Mouse (Mus musculus): ENCODE results near the gene Ovol2.
"Not testable (repeated sequence)": the region's sequence is repeated elsewhere in the genome, so short reads cannot be mapped to it uniquely, and the experiment has no call there.

Ovol2 gene

DNA sequence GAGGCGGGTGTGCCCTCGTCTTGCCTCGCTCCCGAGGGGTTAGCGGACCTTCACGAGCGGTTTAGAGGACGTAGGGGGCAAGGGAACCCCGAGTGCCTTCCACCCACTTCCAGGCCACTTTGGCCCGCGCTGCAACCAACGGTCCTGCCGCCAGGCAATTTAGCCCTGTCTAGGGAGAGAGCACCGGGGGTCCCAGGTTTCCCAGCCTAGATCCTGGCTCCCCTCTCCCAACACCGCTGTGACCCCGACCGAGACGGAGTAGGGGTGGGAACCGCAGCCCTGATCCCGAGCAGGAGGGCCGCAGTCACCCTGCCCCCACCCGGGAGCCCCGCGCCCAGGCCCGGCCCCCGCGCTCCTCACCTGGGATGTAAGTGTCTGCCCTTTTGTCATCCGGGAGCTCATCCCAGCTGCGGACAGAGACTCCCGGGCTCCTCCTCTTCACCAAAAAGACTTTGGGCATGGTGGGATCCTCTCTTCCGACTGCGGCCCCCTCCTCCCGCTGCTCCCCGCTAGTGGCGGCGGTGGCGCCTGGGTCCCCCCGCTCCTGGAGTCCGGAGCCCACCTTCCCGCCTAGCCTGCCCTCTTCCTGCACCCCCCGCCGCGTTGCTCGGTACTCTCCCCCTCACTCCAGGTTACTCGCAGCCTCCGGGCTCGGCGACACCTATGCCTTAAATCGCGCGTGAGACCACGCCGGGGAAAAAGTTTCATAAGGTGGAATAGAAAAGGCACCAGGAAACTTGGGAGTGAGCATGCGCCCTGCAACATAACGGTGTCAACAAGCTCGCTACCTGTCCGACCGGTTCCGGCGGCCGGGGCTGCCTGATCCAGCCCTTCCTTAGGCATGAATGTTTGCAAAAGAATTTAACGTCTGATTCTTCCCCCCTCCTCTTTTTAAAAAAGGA is at the start of gene Ovol2:
Ovol2 (minus strand) TSS at position 746 of the 902 bp plus-strand sequence.
- peak; percentile 77 for DNase-seq

DNA sequence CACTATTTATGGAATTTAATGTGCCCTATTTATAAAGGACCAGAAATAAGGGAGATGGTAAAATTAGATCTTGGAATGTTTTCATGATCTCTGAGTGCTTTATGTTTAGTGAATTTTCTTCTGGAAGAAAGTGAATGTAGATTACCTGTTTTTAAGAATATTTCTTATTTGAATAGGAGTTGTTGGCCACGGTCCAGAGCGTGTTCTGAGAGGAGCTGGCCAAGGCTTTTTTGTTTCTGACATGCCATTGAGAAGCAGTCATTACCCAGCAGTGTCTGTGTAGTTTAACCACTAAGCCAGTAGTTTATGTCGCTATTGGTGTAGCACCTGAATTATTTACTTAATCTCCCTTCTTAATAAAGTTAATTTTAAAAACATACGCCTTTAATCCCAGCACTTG is 49.8 kb upstream of the Ovol2 start:
- DNase-seq: no peak

DNA sequence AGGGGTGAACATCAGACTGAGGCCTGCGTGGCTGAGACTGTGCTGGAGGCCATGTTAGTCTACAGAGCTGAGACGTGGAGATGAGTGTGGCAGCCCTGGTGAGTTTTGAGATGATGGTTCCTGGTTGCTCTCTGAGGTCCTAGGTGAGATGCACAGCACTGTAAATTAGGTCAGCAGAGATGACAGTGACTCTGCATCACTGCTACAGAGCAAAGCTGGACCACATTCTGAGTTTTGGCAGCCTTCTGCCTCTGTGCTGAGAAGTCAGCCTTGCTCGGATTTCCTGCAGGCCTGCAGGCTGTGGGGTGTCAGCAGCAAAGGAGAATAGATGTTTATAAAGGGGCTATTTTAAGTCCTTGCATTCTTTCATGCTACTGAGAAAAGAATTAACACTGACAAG is 49.3 kb upstream of the Ovol2 start:
- DNase-seq: no peak

DNA sequence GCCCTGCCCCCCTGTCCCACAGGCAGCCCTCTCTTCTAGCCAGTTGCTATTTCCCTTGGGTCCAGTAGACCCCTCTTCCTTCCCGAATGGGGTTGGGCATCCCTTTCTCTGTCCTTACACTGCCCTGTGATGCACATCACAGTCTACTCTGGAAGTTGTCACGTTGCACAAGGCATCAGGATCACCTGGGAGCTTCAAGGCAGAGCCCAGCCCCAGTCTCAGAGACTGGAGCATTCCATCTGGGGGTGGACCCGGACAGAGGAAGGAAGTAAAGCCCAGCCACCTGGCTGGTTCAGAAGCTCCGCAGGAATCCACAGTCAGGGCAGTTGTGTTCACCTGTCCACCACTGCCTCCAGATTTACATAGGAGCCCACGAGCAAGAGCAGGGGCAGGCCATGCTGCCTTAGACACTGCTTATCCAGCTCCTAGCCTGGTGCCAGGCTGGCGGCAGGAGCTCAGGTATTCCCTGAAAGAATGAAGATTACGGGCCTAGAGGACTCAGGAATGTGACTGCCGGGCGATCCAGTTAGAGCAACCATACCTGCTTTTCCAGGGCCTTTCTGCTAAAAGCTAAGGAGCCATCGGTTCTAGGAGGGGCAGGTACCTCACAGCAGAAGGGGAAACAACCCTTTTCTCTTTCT is 43.2 kb upstream of the Ovol2 start:
- DNase-seq: no peak

DNA sequence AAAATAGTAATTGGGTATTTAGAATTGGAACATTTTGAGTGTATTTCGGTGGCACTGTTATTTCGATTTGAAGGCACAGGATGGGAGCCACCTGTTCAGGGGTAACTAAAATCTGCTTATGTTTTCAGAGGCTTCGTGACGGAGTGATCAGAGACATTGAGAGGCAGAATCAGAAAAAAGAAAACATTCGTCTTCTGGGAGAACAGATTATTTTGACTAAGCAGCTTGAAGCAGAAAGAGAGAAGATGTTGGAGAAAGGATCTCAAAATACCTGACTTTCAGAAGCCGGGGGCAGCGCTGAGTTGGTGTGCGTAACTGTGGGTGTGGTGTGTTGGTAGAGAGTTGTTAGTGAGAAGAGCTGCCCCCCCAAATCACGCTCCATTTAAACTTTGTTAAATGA is 41.1 kb upstream of the Ovol2 start:
- DNase-seq: no peak

DNA sequence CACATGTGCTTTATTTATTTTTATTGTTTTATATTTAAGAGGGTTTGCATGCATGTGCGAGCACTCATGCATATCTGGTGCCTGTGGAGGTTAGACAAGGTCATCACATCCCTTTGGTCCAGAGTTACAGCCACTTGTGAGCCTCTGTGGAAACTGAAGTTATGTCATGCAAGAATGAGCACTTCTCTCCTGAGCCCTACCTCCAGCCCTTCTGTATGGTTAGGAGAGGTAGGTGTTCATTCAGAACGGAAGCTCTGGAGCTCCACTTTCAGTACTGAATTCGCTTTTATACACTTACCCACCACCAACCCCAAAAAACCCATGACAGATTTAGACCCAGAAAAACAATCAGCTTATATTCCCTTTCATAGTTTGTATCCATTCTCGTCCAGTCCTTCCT is 39.6 kb upstream of the Ovol2 start:
- DNase-seq: no peak

DNA sequence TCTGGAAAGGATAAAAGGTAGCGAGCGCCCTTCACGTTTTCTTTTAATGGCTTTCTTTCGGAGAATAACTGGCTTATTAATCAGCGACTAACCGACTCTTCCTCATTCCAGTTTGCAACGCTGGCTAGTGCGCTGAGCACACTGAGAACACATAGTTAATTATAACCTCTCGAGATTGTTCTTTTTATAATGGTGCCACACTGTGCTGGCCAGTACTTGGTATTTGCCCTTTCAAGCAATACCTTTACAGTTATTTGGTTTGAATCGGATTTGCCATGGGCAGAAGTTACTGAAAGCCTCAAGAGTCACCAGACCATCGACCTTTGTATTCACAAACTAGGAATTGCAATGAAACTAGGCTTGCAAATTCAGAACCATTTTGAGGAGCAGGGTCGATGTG is 37.6 kb upstream of the Ovol2 start:
- no peak for DNase-seq

DNA sequence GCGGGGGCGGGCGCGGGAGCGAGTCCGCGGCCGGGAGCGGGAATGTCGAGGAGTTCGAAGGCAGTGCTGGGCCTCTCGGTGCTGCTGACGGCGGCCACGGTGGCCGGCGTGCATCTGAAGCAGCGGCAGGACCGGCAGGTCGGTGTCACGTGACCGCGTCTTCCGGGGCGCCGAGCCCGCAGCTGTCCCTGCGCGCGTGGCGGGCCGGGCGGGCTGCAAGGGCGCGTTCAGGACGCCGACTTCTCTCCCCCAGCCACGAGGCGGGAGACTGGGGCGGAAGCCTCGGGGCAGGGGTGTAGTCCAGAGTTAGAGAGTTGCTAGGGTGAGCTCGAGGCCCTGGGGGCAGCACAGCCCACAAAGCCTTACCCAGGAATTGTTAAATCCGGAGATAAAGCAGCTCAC is 37.1 kb upstream of the Ovol2 start:
- DNase-seq: no peak

DNA sequence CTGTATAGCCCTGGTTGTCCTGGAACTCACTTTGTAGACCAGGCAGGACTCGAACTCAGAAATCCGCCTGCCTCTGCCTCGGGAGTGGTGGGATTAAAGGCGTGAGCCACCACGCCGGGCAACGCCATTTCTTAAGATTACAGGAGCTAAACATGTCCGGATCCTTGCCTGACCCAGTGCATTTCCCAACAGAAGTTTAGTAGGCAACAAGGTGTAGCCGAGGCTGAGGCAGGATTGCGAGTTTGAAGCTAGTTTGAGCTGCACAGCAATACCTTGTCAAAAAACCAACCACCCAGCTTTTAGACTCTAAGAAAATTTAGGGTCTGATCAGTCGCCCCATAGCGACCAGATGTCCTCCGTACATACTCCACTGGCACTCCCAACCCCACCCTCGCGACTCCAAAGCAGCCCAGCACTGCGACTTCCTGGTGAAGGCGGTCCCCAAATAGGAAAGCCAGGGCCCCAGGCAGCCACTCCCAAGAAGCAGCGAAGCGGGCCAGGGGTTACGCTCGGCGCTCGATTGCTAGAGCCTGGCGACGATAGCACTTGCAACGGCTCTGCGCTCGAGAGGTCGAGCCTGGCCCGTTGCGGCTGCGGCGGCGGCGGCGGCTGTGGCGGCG is 36.6 kb upstream of the Ovol2 start, which contains the start of the genes Kat14 and Pet117:
Kat14 (plus strand) TSS at position 584 of the 620 bp plus-strand sequence.
Pet117 (plus strand) TSS at position 597 of the 620 bp plus-strand sequence.
- DNase-seq: peak; percentile 99

DNA sequence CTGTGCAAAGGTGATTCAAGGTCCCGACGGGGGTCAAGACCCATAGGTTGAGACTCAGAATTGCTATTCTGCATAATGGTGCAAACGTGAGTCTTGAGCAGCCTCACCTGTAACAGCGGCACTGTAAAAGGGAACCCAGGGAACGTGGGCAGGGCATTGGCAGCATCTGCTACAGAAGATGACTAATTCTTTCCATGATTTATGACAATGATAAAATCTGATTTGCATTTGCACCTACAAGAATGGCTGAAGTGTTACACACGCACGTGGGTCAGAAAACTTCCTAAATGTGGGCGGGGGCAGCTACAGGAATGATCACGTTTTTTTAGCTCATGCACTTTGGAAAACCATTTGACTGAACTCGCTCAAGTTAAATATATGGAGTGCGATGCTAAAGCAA is 20.9 kb upstream of the Ovol2 start:
- no peak for DNase-seq

DNA sequence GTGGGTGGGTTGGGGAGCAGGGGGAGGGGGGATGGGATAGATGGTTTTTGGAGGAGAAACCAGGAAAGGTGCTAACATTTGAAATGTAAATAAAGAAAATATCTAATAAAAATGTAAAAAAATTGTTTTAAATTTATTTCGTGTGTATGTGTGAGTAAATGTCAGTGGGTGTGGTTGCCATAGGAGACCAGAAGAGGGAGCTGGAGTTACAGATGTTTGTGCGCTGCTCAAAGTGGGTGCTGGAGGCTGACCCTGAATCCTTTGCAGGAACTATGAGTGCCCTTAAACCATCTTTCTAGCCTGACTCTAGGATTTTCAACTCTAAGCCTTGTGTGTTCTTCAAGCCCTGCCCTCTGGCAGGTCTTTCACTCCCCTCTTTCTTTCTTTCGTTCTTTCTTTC is 16.6 kb upstream of the Ovol2 start:
- no peak for DNase-seq

DNA sequence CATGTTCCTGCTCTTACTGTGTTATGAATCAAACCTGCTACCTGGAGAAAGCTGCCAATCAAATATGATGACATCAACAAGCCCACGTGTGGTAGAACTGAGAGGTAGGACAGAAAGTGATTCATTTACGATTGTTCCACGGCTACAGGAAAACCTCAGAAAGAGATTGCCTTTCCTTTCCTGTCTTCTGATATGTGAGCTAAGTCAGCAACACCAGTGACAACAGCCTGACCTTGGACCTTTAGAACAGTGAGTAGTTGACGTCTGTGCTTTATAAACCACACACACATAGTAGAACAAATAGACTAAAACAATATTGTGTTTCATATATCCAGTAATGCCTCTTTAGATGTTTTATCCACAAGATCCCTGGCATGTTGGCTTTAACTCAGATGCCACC is 11.2 kb upstream of the Ovol2 start:
- DNase-seq: no peak

DNA sequence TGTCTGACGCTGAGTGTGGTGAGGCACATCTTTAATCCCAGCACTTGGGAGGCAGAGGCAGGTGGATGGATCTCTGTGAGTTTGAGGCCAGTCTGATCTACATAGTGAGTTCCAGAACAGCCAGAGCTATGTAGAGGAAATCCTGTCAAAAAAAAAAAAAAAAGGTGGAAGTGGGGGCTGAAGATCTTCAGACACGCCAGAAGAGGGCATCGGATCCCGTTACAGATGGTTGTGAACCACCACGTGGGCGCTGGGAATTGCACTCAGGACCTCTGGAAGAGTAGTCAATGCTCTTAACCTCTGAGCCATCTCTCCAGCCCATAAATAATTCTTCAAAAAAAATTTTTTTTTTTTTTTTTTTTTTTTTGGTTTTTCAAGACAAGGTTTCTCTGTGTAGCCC is 6.2 kb upstream of the Ovol2 start:
- DNase-seq: not testable (repeated sequence)

DNA sequence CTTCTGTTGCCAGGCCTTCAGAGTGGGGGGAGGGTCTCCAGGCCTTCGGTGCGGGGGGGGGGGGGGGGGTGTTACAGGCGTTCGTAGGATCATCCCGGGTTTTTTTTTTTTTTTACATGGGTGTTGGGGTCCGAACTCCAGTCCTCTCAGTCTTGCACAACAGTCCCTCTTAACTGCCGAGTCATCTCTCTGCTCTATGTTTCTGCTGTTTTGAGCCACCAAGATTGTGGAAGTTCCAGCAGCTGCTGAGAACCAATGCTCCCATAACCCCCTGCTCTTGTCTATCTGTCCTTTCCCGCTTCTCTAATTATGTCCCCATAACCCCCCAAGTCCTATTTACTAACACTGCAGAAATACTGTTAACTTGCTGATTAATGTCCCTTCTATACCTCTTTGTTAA is 5.8 kb upstream of the Ovol2 start:
- DNase-seq: no peak

DNA sequence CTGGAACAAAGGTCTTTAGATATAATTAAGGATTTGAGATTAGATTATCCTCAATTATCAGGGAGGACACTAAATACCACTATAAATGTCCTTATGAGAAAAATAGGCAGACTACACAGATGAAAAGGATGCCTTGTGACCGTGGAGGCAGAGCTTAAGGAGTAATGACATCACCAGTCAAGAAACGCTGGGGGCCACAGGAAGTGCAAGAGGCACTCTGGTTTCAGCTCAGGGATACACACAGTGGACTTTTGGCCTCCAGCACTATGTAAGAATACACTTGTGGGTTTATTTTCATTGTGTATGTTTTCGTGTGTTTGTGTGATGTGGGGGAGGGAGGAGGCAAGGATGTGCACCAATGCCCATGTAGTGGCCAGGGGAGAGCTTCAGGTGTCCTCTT is 5.3 kb upstream of the Ovol2 start:
- no peak for DNase-seq

DNA sequence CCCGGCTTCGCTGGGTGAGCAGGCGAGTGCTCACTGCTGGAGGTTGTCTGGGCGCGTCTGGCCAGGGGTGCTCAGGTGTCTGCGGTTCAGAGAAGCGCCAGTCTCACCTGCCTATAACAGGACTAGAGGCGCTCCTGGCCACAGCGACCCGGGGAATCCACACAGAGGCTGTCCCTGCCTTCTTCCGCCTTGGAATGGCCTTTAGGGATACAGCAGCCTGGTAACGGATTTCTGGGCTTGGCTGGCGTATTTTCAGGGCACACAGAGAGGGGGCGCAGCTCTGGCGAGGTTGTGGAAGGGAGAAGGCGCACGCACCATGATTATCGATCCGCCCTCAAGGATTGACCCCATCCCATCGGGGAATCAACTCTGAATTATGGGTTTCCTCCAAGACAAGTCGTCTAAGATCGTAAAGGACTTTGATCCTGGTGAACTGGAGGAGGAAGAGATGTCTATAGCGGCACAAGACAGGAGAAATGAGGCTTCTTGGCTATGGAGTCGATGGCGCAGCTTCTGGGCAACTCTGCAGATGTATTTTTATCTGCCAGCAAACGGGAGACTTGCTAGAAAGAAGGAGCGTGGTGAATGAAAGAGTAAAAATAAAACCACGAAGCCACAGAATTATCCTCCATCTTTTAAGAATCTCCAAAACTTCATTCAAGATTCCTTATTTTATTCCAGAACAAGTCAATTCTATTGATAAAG is 1.3 kb upstream of the Ovol2 start:
- peak; percentile 19 for DNase-seq

DNA sequence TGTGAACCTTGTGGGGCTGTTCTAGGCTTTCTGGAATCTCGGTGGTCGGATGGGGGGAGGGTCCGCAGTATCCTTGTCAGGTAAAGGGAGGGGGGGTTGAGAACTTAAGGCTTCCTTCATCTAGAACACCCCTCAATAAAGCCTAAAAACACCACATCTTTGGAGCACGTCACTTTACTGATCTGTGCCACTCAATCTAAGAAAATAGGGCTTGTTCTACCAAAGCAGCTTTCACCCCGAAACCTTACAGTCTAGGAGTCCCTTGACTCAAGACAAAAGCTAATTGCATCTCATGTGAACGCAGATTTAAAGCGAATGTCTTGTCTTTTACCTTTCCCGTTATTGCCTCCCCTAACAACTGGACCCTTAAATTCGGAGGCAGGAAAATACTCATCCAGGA is 540 bp upstream of the Ovol2 start:
- DNase-seq: no peak

DNA sequence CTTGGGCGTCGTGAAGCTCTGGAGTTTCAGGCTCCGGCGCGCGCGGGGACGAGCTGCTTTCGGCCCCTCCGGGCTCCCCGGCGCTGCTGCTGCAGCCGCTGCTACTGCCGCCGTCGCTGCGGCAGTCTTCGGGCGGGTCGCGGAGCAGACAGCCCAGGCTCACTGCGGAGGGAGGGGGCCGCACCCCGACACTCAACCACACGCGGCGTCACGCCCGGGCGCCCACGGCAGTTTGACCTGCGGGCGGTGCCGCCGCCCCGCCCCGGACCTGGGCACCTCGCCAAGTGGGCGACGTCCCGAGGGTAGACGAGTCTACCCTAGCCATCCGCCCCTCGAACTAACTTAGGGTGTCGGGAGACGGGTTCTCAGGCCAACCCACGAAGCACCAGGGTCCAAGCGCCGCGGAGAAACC is 980 bp downstream of the Ovol2 start:
- DNase-seq: peak; percentile 59

DNA sequence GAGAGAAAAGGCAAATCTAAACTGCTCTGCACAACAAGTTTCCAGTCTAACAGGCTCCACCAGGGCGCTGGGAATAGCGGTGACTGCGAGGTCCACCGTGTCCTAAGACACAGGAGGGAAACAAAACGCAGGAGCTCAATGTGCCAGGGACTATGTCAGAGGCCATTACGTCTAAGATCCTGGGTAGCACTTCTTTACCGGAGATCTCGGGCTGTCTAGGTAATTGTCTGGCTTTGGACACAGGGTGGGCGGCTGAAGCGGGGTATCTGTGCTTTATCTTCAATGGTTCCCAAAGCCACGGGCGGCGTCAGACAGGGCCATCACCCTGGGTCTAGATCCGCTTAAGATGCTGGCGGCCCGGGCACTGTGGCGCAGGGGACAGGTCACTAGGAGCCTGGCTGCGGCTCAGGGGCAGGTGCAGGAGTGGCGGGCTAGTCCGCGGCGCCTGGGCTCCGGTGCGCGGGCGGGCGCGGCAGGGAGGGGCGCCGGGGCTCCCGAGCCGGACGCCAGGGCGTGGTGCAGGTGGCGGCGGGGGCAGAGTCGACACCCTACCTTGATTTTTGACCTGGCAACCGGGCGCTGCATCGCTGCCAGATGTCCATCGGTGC is 1.5 kb downstream of the Ovol2 start:
- DNase-seq: no peak

DNA sequence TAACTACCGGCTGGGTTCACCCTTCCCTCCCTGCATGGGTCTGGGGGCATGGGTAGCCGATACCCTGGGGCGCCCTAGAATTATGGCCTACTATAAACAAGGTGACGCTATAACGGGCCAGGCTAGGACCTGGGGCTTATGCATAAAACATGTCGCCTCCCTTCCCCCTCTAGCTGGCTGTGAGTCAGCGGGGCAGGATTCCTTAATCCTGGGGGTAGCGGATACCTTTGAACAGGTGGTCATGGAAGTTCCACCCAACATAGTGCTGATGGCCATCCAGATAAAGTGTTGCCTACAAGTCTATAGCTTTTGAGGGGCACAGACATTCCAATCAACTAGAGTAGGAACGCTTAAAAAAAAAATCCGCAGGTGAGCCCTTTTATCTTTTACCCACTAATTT is 2.0 kb downstream of the Ovol2 start:
- no peak for DNase-seq

DNA sequence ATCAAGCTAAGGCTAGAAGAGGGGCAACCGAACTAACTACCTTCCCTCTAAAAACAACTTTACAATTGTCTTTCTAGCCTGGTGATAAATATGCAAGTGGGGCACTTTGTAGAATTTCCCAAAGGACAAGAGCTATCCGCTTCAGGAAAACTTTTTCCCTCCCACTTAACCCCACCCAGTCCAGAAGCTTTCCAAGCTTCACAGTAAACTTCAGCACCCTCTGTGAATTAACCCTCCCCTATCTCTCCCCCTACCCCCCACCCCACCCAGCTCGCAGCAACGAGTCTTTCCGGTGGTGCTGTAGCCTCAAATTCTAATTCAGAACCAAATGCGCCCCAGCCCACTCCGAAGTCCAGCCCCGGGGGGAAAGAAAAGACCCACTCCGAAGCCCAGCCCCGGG is 2.5 kb downstream of the Ovol2 start:
- no peak for DNase-seq

DNA sequence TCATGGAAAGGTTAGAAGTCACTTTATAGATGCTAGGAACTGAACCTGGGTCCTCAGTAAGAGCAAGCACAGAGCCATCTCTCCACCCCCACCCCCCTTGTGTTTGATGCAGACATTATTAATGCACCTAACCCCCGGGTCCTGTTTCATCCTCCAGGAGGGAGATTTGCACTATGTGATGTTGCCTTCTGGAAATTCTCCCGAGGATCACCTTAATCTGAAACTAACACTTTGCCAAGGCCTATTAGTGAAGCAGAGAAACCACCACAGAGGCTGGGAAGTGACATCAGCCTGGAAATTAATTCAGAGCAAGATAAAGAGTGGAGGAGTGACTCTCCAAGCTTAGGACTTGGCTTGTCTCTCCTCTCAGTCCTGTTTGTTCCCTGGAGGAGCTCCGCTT is 7.7 kb downstream of the Ovol2 start:
- no peak for DNase-seq

DNA sequence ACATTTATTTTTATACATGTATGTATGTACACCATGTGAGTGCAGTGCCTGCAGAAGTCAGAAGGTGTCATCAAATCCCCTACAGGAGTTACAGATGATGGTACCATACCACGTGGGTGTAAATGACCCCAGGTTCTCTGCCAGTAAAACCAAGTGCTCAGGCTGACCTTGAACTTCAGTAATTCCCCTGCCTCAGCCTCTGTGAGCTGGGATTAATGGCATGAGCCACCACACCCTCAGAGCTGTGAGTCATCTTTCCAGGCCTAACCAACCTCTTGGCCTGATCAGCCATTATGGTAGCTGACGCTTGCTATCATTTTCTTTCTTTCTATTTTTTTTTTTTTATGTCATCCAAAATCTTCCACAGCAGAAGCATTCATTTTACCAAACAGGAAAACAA is 20.6 kb downstream of the Ovol2 start:
- no peak for DNase-seq

All from kidney, postnatal 10 days (tissue).